Comparison of ENCODE assay signal across 21 mouse cellular contexts in genomic region chr4:88370819-88371218, GRCm38 (mm10).
DNase-seq lines count a peak whose midpoint lies in the region; ATAC-seq lines count a peak whose summit lies in the region.
"Had no signal": no experiment of that assay in that cellular context is flagged by ENCODE, and none has a peak within 500 bp of the region (broad histone marks: within the 10 kb centered on the region; RNA-seq: fewer than 3 reads in every experiment).

No protein-coding gene starts in this region.

- H3K9ac ChIP-seq in forebrain, embryonic 14.5 days (ENCODE audit: low read length) = no peak overlapping the region
- H3K9ac ChIP-seq in hindbrain, embryonic 13.5 days = no peak overlapping the region
- H3K9ac ChIP-seq in hindbrain, embryonic 11.5 days (ENCODE audit: low read depth, low read length) = no peak overlapping the region
- H3K9ac ChIP-seq: embryonic facial prominence, embryonic 12.5 days; forebrain, embryonic 13.5 days; heart, embryonic 12.5 days; intestine, embryonic 15.5 days had no signal

- 89% methylated on average over 8 of the region's 8 CpGs for WGBS in forebrain, embryonic 10.5 days
- WGBS in forebrain, embryonic 14.5 days = 68% methylated on average over 8 of the region's 8 CpGs
- WGBS in hindbrain, embryonic 13.5 days = 85% methylated on average over 8 of the region's 8 CpGs
- WGBS in hindbrain, embryonic 11.5 days = 96% methylated on average over 8 of the region's 8 CpGs

- H3K4me2 ChIP-seq in forebrain, embryonic 14.5 days (ENCODE audit: low read length) = no peak overlapping the region
- H3K4me2 ChIP-seq in hindbrain, embryonic 13.5 days = no peak overlapping the region
- no peak overlapping the region for H3K4me2 ChIP-seq in hindbrain, embryonic 11.5 days (replicated peaks; ENCODE audit: low read depth, low read length)
- H3K4me2 ChIP-seq: embryonic facial prominence, embryonic 12.5 days; forebrain, embryonic 13.5 days; heart, embryonic 12.5 days; intestine, embryonic 15.5 days had no signal

- peaks cover 24% of the 10 kb centered on the region for H3K4me1 ChIP-seq in forebrain, embryonic 10.5 days
- H3K4me1 ChIP-seq in forebrain, embryonic 14.5 days (ENCODE audit: control insufficient read depth, insufficient read depth, low read length) = no peaks in the 10 kb centered on the region; the same call in 1 of the 2 replicates
- peaks cover 7% of the 10 kb centered on the region for H3K4me1 ChIP-seq in hindbrain, embryonic 13.5 days (replicated peaks)
- H3K4me1 ChIP-seq in hindbrain, embryonic 11.5 days (replicated peaks; ENCODE audit: control insufficient read depth, insufficient read depth, low read length) = no peaks in the 10 kb centered on the region
- H3K4me1 ChIP-seq: embryonic facial prominence, embryonic 12.5 days; intestine, embryonic 15.5 days had no signal

- no peaks in the 10 kb centered on the region for H3K27me3 ChIP-seq in forebrain, embryonic 10.5 days (ENCODE audit: poor library complexity, severe bottlenecking)
- H3K27me3 ChIP-seq in forebrain, embryonic 14.5 days (replicated peaks; ENCODE audit: control insufficient read depth, insufficient read depth, low read length) = no peaks in the 10 kb centered on the region
- no peaks in the 10 kb centered on the region for H3K27me3 ChIP-seq in hindbrain, embryonic 13.5 days
- no peaks in the 10 kb centered on the region for H3K27me3 ChIP-seq in hindbrain, embryonic 11.5 days (ENCODE audit: control insufficient read depth, insufficient read depth, low read length)
- H3K27me3 ChIP-seq: embryonic facial prominence, embryonic 12.5 days; forebrain, embryonic 13.5 days; heart, embryonic 12.5 days; intestine, embryonic 15.5 days had no signal

- H3K4me3 ChIP-seq in forebrain, embryonic 10.5 days = no peak overlapping the region
- no peak overlapping the region for H3K4me3 ChIP-seq in forebrain, embryonic 14.5 days (ENCODE audit: low read depth, low read length)
- no peak overlapping the region for H3K4me3 ChIP-seq in hindbrain, embryonic 13.5 days
- no peak overlapping the region for H3K4me3 ChIP-seq in hindbrain, embryonic 11.5 days (ENCODE audit: low read depth, low read length)
- H3K4me3 ChIP-seq: embryonic facial prominence, embryonic 12.5 days; forebrain, embryonic 13.5 days; heart, embryonic 12.5 days; intestine, embryonic 15.5 days had no signal

- DNase-seq in forebrain, embryonic 10.5 days (ENCODE audit: extremely low spot score, low spot score) = no peak
- DNase-seq in forebrain, embryonic 14.5 days (ENCODE audit: low spot score) = no peak
- DNase-seq in hindbrain, embryonic 11.5 days (ENCODE audit: low spot score) = no peak
- DNase-seq in right cerebral cortex, adult 18-20 months = peak; percentile 22
- DNase-seq in right cerebral cortex, postnatal 25 days = no peak
- DNase-seq: adrenal gland, adult 8-10 months; adrenal gland, postnatal 36 days; B cell, adult 2 months; cerebellum, adult 11-12 months; cerebellum, adult 9-10 months; cerebellum, postnatal 25 days; gastrocnemius, postnatal 10 days; heart, adult 18-20 months had no signal

- H3K36me3 ChIP-seq in forebrain, embryonic 10.5 days (replicated peaks) = no peaks in the 10 kb centered on the region
- H3K36me3 ChIP-seq in forebrain, embryonic 14.5 days (ENCODE audit: control insufficient read depth, insufficient read depth, low read length) = no peaks in the 10 kb centered on the region
- H3K36me3 ChIP-seq in hindbrain, embryonic 13.5 days = peaks cover 5% of the 10 kb centered on the region; the same call in 1 of the 2 replicates
- H3K36me3 ChIP-seq in hindbrain, embryonic 11.5 days (ENCODE audit: control insufficient read depth, insufficient read depth, low read length) = no peaks in the 10 kb centered on the region
- H3K36me3 ChIP-seq: intestine, embryonic 15.5 days had no signal

- ATAC-seq in forebrain, embryonic 14.5 days = no peak
- no peak for ATAC-seq in hindbrain, embryonic 13.5 days (ENCODE audit: low FRiP score)
- no peak for ATAC-seq in hindbrain, embryonic 11.5 days (ENCODE audit: low FRiP score)
- no peak for ATAC-seq in cerebellum, adult (ENCODE audit: insufficient number of reproducible peaks, low FRiP score, low TSS enrichment)
- ATAC-seq: CD4-positive, CD25-positive, alpha-beta regulatory T cell, adult 4 months; forebrain, embryonic 13.5 days; intestine, embryonic 15.5 days had no signal

- H3K27ac ChIP-seq in forebrain, embryonic 10.5 days = peak overlapping the region; percentile 58; the same call in 1 of the 2 replicates
- H3K27ac ChIP-seq in forebrain, embryonic 14.5 days (ENCODE audit: low read depth, low read length) = no peak overlapping the region
- H3K27ac ChIP-seq in hindbrain, embryonic 13.5 days = peak overlapping the region; percentile 64; the same call in 1 of the 2 replicates
- no peak overlapping the region for H3K27ac ChIP-seq in hindbrain, embryonic 11.5 days (ENCODE audit: low read depth, low read length)
- H3K27ac ChIP-seq: embryonic facial prominence, embryonic 12.5 days; forebrain, embryonic 13.5 days; intestine, embryonic 15.5 days had no signal

- H3K9me3 ChIP-seq in forebrain, embryonic 10.5 days = no peaks in the 10 kb centered on the region
- no peaks in the 10 kb centered on the region for H3K9me3 ChIP-seq in forebrain, embryonic 14.5 days (replicated peaks; ENCODE audit: control insufficient read depth, low read length)
- H3K9me3 ChIP-seq in hindbrain, embryonic 13.5 days = no peaks in the 10 kb centered on the region
- H3K9me3 ChIP-seq in hindbrain, embryonic 11.5 days (ENCODE audit: control insufficient read depth, low read length) = no peaks in the 10 kb centered on the region
- H3K9me3 ChIP-seq: embryonic facial prominence, embryonic 12.5 days; forebrain, embryonic 13.5 days; G1E; heart, embryonic 12.5 days; intestine, embryonic 15.5 days had no signal

Comparison
In these comparisons a context has a peak if more than half of its experiments do, and no peak if none do; other contexts are left out.
1. H3K27ac ChIP-seq: peak in forebrain, embryonic 10.5 days (single experiment) and hindbrain, embryonic 13.5 days (single experiment); none in forebrain, embryonic 14.5 days (single experiment) and hindbrain, embryonic 11.5 days (single experiment).